Mouse (Mus musculus): ENCODE measurements around the gene Wnt9b. TPM values are rescaled to one million over a fixed set of nuclear protein-coding genes. Genes with fewer than 3 reads are reported as not detected.
"Not testable (repeated sequence)": the region's sequence is repeated elsewhere in the genome, so short reads cannot be mapped to it uniquely, and the experiment has no call there.

The Wnt9b gene
- polyA plus RNA-seq (2016; fragmentation: Nextera tagmentation; extraction: Ambion mirVana): 0.99 and 1.4 TPM in 2 replicates

DNA sequence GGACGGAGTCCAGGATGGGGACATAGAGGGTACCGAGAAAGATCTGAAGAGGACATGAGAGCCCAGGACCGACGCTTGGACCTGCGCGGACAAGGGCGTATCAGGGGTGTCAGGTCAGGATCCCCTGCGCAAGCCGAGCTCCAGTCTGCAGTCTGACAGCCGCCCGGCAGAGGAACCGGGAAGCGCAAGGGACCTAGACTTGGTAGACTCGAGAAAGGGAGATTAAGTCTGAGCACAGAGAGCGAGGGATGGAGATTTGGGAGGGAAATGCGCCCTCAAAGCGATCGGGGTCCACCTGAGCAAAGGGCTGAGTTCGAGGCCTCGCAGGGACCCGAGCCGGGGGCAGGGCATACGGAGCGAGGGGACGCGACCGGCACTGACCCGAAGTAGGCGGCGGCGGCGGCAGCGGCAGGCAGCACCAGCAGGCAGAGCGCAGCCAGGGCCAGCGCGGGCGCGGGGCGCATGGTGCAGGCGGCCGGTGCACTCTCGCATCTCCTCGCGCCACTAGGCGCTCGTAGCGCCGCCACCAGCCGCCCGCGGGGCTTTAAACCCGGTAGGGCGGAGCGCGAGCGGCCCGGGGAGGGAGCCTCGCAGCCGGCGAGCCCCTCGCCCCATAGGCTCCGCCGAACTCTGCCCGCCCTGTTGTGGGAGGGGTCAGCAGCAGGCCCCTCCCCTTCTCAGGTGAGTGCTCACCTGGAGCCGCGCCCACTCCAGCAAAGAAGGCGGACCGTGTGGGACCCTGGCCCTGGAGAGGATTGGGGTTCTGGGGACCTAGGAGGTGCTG lies at the start of gene Wnt9b:
Gene Wnt9b (minus strand): TSS at position 516 of the 784 bp plus-strand sequence.
- peaks cover 100% of the 10 kb centered on the region for H3K27me3 ChIP-seq (ENCODE audit: poor library complexity, severe bottlenecking)
- H3K9me3 ChIP-seq: no peaks in the 10 kb centered on the region
- no peaks in the 10 kb centered on the region for H3K36me3 ChIP-seq (replicated peaks)
- 1% methylated on average over 68 of the region's 68 CpGs for WGBS
- no peak within 1 kb of the TSS for H3K27ac ChIP-seq
- H3K4me3 ChIP-seq: peak within 1 kb of the TSS; percentile 58
- H3K4me1 ChIP-seq: peaks cover 12% of the 10 kb centered on the region
- peak; percentile 47 for DNase-seq (ENCODE audit: extremely low spot score, low spot score)

GRCm38 (mm10) chr11:103789951-103790350 lies 40.3 kb upstream of the Wnt9b start:
- no peaks in the 10 kb centered on the region for H3K9me3 ChIP-seq
- H3K27ac ChIP-seq: no peak overlapping the region
- DNase-seq (ENCODE audit: extremely low spot score, low spot score): no peak
- peaks cover 1% of the 10 kb centered on the region; the same call in 1 of the 2 replicates for H3K4me1 ChIP-seq
- no peaks in the 10 kb centered on the region for H3K36me3 ChIP-seq (replicated peaks)
- H3K4me3 ChIP-seq: no peak overlapping the region
- H3K27me3 ChIP-seq (ENCODE audit: poor library complexity, severe bottlenecking): peaks cover 95% of the 10 kb centered on the region
- WGBS: 84% methylated on average over 5 of the region's 5 CpGs

GRCm38 (mm10) chr11:103780152-103780551 lies 30.5 kb upstream of the Wnt9b start:
- Histone ChIP-seq H3K9me3 (no peaks in the 10 kb centered on the region), H3K27ac (no peak overlapping the region), H3K4me3 (no peak overlapping the region), H3K4me1 (0 out of 2 replicates have a peak, but pooled peaks cover 8% of the 10 kb centered on the region), H3K27me3 (ENCODE audit: poor library complexity, severe bottlenecking) (peaks cover 98% of the 10 kb centered on the region), H3K36me3 (replicated peaks) (no peaks in the 10 kb centered on the region)
- WGBS: 75% methylated on average over 9 of the region's 9 CpGs
- no peak for DNase-seq (ENCODE audit: extremely low spot score, low spot score)

GRCm38 (mm10) chr11:103774228-103774530 lies 24.6 kb upstream of the Wnt9b start:
- no peak for DNase-seq (ENCODE audit: extremely low spot score, low spot score)
- under 1% methylated on average over 19 of the region's 19 CpGs for WGBS
- peaks cover 55% of the 10 kb centered on the region for H3K4me1 ChIP-seq

GRCm38 (mm10) chr11:103773387-103774227 lies 24.0 kb upstream of the Wnt9b start, which contains the start of gene Wnt3:
TSS of gene Wnt3 (plus strand) at chr11:103774150.
- peak within 1 kb of the TSS; percentile 77 for H3K27ac ChIP-seq
- H3K4me1 ChIP-seq: peaks cover 55% of the 10 kb centered on the region
- H3K4me3 ChIP-seq: peak within 1 kb of the TSS; percentile 56
- peak; percentile 64 for DNase-seq (ENCODE audit: extremely low spot score, low spot score)
- H3K27me3 ChIP-seq (ENCODE audit: poor library complexity, severe bottlenecking): peaks cover 100% of the 10 kb centered on the region
- no peaks in the 10 kb centered on the region for H3K36me3 ChIP-seq (replicated peaks)
- under 1% methylated on average over 60 of the region's 60 CpGs for WGBS
- H3K9me3 ChIP-seq: no peaks in the 10 kb centered on the region

More at GRCm38 (mm10) chr11:103774228-103774530, 24.6 kb upstream of the Wnt9b start:
- no peaks in the 10 kb centered on the region for H3K36me3 ChIP-seq (replicated peaks)
- H3K27ac ChIP-seq: peak overlapping the region; percentile 77; the same call in 1 of the 2 replicates
- peaks cover 100% of the 10 kb centered on the region for H3K27me3 ChIP-seq (ENCODE audit: poor library complexity, severe bottlenecking)
- no peaks in the 10 kb centered on the region for H3K9me3 ChIP-seq
- peak overlapping the region; percentile 56 for H3K4me3 ChIP-seq

GRCm38 (mm10) chr11:103772505-103773386 lies 23.1 kb upstream of the Wnt9b start:
- H3K9me3 ChIP-seq: no peaks in the 10 kb centered on the region
- peaks cover 100% of the 10 kb centered on the region for H3K27me3 ChIP-seq (ENCODE audit: poor library complexity, severe bottlenecking)
- peak; percentile 38 for DNase-seq (ENCODE audit: extremely low spot score, low spot score)
- H3K4me3 ChIP-seq: peak overlapping the region; percentile 56
- under 1% methylated on average over 23 of the region's 23 CpGs for WGBS
- H3K27ac ChIP-seq: peak overlapping the region; percentile 77; the same call in 1 of the 2 replicates
- peaks cover 55% of the 10 kb centered on the region for H3K4me1 ChIP-seq
- H3K36me3 ChIP-seq (replicated peaks): no peaks in the 10 kb centered on the region

GRCm38 (mm10) chr11:103771160-103771817 lies 21.7 kb upstream of the Wnt9b start:
- WGBS: 1% methylated on average over 19 of the region's 19 CpGs
- H3K36me3 ChIP-seq (replicated peaks): no peaks in the 10 kb centered on the region
- H3K9me3 ChIP-seq: no peaks in the 10 kb centered on the region
- H3K27me3 ChIP-seq (ENCODE audit: poor library complexity, severe bottlenecking): peaks cover 100% of the 10 kb centered on the region
- H3K4me1 ChIP-seq: peaks cover 50% of the 10 kb centered on the region
- peak overlapping the region; percentile 40; the same call in 1 of the 2 replicates for H3K27ac ChIP-seq
- H3K4me3 ChIP-seq: peak overlapping the region; percentile 56
- no peak for DNase-seq (ENCODE audit: extremely low spot score, low spot score)

GRCm38 (mm10) chr11:103765556-103766011 lies 16.0 kb upstream of the Wnt9b start:
- WGBS: 15% methylated on average over 6 of the region's 6 CpGs
- peaks cover 5% of the 10 kb centered on the region; the same call in 1 of the 2 replicates for H3K9me3 ChIP-seq
- peak overlapping the region; percentile 48; the same call in 1 of the 2 replicates for H3K27ac ChIP-seq
- peaks cover 96% of the 10 kb centered on the region for H3K27me3 ChIP-seq (ENCODE audit: poor library complexity, severe bottlenecking)
- H3K4me1 ChIP-seq: peaks cover 27% of the 10 kb centered on the region
- DNase-seq (ENCODE audit: extremely low spot score, low spot score): peak; percentile 63
- H3K4me3 ChIP-seq: peak overlapping the region; percentile 23
- H3K36me3 ChIP-seq (replicated peaks): no peaks in the 10 kb centered on the region

DNA sequence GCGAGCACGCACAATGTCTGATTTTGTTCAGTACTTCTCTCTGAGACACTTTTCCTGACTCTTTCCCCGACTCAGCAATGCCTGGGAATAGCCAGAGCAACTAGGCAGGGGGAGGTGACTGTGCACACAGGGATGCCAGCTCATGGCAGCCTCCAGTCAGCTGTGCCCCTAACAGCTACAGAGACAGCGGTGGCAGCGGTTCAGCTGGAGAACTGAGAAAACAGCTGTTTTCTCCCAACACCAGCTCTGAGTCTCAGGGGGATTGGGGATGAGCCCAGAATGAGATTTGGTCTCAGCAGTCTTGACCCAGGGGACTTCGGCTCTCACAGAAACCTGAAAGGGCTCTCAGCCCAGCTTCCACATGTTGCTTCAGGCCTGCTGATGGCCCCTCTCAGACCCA lies 15.0 kb upstream of the Wnt9b start:
- no peak for DNase-seq (ENCODE audit: extremely low spot score, low spot score)
- Histone ChIP-seq H3K27ac (peak overlapping the region; percentile 48; the same call in 1 of the 2 replicates), H3K4me1 (peaks cover 24% of the 10 kb centered on the region), H3K27me3 (ENCODE audit: poor library complexity, severe bottlenecking) (peaks cover 95% of the 10 kb centered on the region), H3K4me3 (no peak overlapping the region), H3K36me3 (replicated peaks) (no peaks in the 10 kb centered on the region), H3K9me3 (peaks cover 5% of the 10 kb centered on the region; the same call in 1 of the 2 replicates)
- 57% methylated on average over 6 of the region's 6 CpGs for whole genome bisulfite sequencing

- peak; percentile 53 for DNase-seq (ENCODE audit: extremely low spot score, low spot score)
- WGBS: 33% methylated on average over 10 of the region's 10 CpGs
- Histone ChIP-seq H3K27me3 (ENCODE audit: poor library complexity, severe bottlenecking) (peaks cover 95% of the 10 kb centered on the region), H3K4me1 (peaks cover 24% of the 10 kb centered on the region), H3K36me3 (replicated peaks) (no peaks in the 10 kb centered on the region), H3K4me3 (no peak overlapping the region), H3K27ac (no peak overlapping the region; the same call in 1 of the 2 replicates), H3K9me3 (peaks cover 5% of the 10 kb centered on the region; the same call in 1 of the 2 replicates)
Measured at GRCm38 (mm10) chr11:103763410-103764163, 14.0 kb upstream of the Wnt9b start.

- H3K36me3 ChIP-seq (replicated peaks); H3K9me3 ChIP-seq; H3K4me3 ChIP-seq; H3K27ac ChIP-seq; DNase-seq (ENCODE audit: extremely low spot score, low spot score): not testable (repeated sequence)
- Histone ChIP-seq H3K27me3 (ENCODE audit: poor library complexity, severe bottlenecking) (peaks cover 78% of the 10 kb centered on the region), H3K4me1 (peaks cover 20% of the 10 kb centered on the region)
- 87% methylated on average over 5 of the region's 5 CpGs for WGBS
Measured at GRCm38 (mm10) chr11:103760891-103761290, 11.3 kb upstream of the Wnt9b start.
